Mouse (Mus musculus) myocyte (in vitro differentiated cells): ENCODE data around the gene Ghrl. TPM values are rescaled to one million over a fixed set of nuclear protein-coding genes. Genes with fewer than 3 reads are reported as not detected.

Experiments
- H3K27me3 ChIP-seq: one replicate; pipeline ENCODE4 v1.6.1; 2011; ENCODE audit not compliant: control insufficient read depth, insufficient read depth, insufficient read length
- H3K36me3 ChIP-seq: one replicate; pipeline ENCODE4 v1.6.1; 2011; ENCODE audit not compliant: control insufficient read depth, insufficient read depth
- H3K4me2 ChIP-seq: one replicate; pipeline ENCODE4 v1.6.1; 2011; ENCODE audit warnings: low read depth, control low read depth
- H3K4me3 ChIP-seq: one replicate; pipeline ENCODE4 v1.5.1; 2011; ENCODE audit warnings: mild to moderate bottlenecking, control low read depth, moderate library complexity
- H3K79me2 ChIP-seq: one replicate; pipeline ENCODE4 v1.6.1; 2011; ENCODE audit not compliant: control insufficient read depth, insufficient read depth
- H3ac ChIP-seq: one replicate; pipeline ENCODE4 v1.6.1; 2011; ENCODE audit not compliant: control insufficient read depth, insufficient read length
- CEBPB ChIP-seq: IDR thresholded peaks from 2 replicates; pipeline ENCODE4 v1.6.1; 2011; ENCODE audit warnings: mild to moderate bottlenecking, moderate library complexity; ENCODE audit not compliant: poor library complexity, insufficient read depth, severe bottlenecking
- E2F4 ChIP-seq: IDR thresholded peaks from one replicate; pipeline ENCODE4 v1.6.1; 2011; ENCODE audit warnings: mild to moderate bottlenecking, control low read depth, moderate library complexity; ENCODE audit not compliant: insufficient read depth
- MAX ChIP-seq: IDR thresholded peaks from one replicate; pipeline ENCODE4 v1.6.1; 2011; ENCODE audit warnings: low read depth, mild to moderate bottlenecking, control low read depth
- MYOD1 ChIP-seq, 3 experiments: IDR thresholded peaks; one replicate each; pipeline ENCODE4 v1.6.1; 2011; ENCODE audit warnings: control low read depth in 2 of 3, low read depth in 2 of 3, mild to moderate bottlenecking in 2 of 3, moderate library complexity in 1 of 3; ENCODE audit not compliant: insufficient read length in 2 of 3, control insufficient read depth in 1 of 3
- MYOG ChIP-seq, 3 experiments: IDR thresholded peaks; one replicate each; pipeline ENCODE4 v1.6.1; 2011; ENCODE audit warnings: control low read depth in 2 of 3, low read depth in 2 of 3, mild to moderate bottlenecking in 2 of 3; ENCODE audit not compliant: insufficient read length in 2 of 3, control insufficient read depth in 1 of 3, insufficient read depth in 1 of 3
- POLR2A ChIP-seq: IDR thresholded peaks from one replicate; pipeline ENCODE4 v1.6.1; 2011; ENCODE audit warnings: low read depth, mild to moderate bottlenecking, control low read depth, moderate library complexity; ENCODE audit not compliant: insufficient read length
- POLR2AphosphoS2 ChIP-seq: IDR thresholded peaks from one replicate; pipeline ENCODE4 v1.6.1; 2011; ENCODE audit warnings: low read depth, control low read depth; ENCODE audit not compliant: insufficient read length
- REST ChIP-seq: IDR thresholded peaks from one replicate; pipeline ENCODE4 v1.6.1; 2011; ENCODE audit warnings: mild to moderate bottlenecking, control low read depth, moderate library complexity; ENCODE audit not compliant: insufficient read depth, insufficient read length
- SRF ChIP-seq: IDR thresholded peaks from one replicate; pipeline ENCODE4 v1.6.1; 2011; ENCODE audit warnings: low read depth; ENCODE audit not compliant: control insufficient read depth, insufficient read length
- TCF12 ChIP-seq: IDR thresholded peaks from one replicate; pipeline ENCODE4 v1.6.1; 2011; ENCODE audit warnings: mild to moderate bottlenecking, control low read depth; ENCODE audit not compliant: poor library complexity, insufficient read depth, severe bottlenecking
- TCF3 ChIP-seq: IDR thresholded peaks from one replicate; pipeline ENCODE4 v1.6.1; 2011; ENCODE audit warnings: low read depth, control low read depth; ENCODE audit not compliant: insufficient read length
- USF1 ChIP-seq: IDR thresholded peaks from one replicate; pipeline ENCODE4 v1.6.1; 2011; ENCODE audit warnings: low read depth, mild to moderate bottlenecking, control low read depth, moderate library complexity
- polyA plus RNA-seq: library from polyadenylated mRNA; unstranded; fragments of >200 nt; fragmentation: generic; extraction: Trizol; gene quantifications from one replicate; pipeline ENCODE4 v1.2.1, GENCODE M21; 2012; ENCODE audit warnings: missing spikeins

Ghrl gene
- polyA plus RNA-seq, 1 experiment, result 0.35 TPM

GRCm38 (mm10) chr6:113678246-113679012, 41.3 kb downstream of the Ghrl start:
- TF ChIP-seq USF1, result no peak
- no peak for TF ChIP-seq MAX
- TF ChIP-seq CEBPB, result no peak
- TF ChIP-seq TCF12, result no peak
- TF ChIP-seq MYOG (IDR thresholded peaks at IDR 0.05; ENCODE audit: control insufficient read depth in 1 of 3, insufficient read depth in 1 of 3, insufficient read length in 2 of 3, low read depth in 2 of 3), result peak; percentile 3 to 91 (median 58)
- TF ChIP-seq MYOD1 (IDR thresholded peaks at IDR 0.05; ENCODE audit: control insufficient read depth in 1 of 3, insufficient read length in 2 of 3, low read depth in 2 of 3), result peak in 2 of 3 experiments; percentile 56 to 88
- no peak for TF ChIP-seq E2F4
- no peak for TF ChIP-seq SRF
- peak; percentile 61 for TF ChIP-seq TCF3
- TF ChIP-seq REST, result no peak
- TF ChIP-seq POLR2AphosphoS2, result no peak
- no peak for TF ChIP-seq POLR2A
- Histone ChIP-seq H3K36me3 (no peaks in the 10 kb centered on the region), H3K4me3 (no peak overlapping the region), H3K79me2 (no peaks in the 10 kb centered on the region), H3ac (no peak overlapping the region), H3K27me3 (no peaks in the 10 kb centered on the region), H3K4me2 (no peak overlapping the region)

GRCm38 (mm10) chr6:113677070-113677734, 42.5 kb downstream of the Ghrl start:
- Histone ChIP-seq H3K27me3 (no peaks in the 10 kb centered on the region), H3K4me2 (peak overlapping the region; percentile 9), H3K4me3 (no peak overlapping the region), H3K79me2 (no peaks in the 10 kb centered on the region), H3K36me3 (no peaks in the 10 kb centered on the region), H3ac (no peak overlapping the region)
- peak in 1 of 3 experiments; percentile 31 for TF ChIP-seq MYOG (IDR thresholded peaks at IDR 0.05; ENCODE audit: control insufficient read depth in 1 of 3, insufficient read depth in 1 of 3, insufficient read length in 2 of 3, low read depth in 2 of 3)
- TF ChIP-seq POLR2A, result no peak
- TF ChIP-seq CEBPB, result no peak

- Histone ChIP-seq H3K36me3 (no peaks in the 10 kb centered on the region), H3K4me3 (no peak overlapping the region), H3K27me3 (no peaks in the 10 kb centered on the region), H3K4me2 (no peak overlapping the region), H3K79me2 (no peaks in the 10 kb centered on the region), H3ac (no peak overlapping the region)
- TF ChIP-seq POLR2A (no peak), REST (no peak), SRF (no peak), TCF3 (no peak), USF1 (no peak), MAX (no peak), CEBPB (no peak), E2F4 (no peak), MYOD1 (IDR thresholded peaks at IDR 0.05; ENCODE audit: control insufficient read depth in 1 of 3, insufficient read length in 2 of 3, low read depth in 2 of 3) (no peak), MYOG (IDR thresholded peaks at IDR 0.05; ENCODE audit: control insufficient read depth in 1 of 3, insufficient read depth in 1 of 3, insufficient read length in 2 of 3, low read depth in 2 of 3) (no peak), POLR2AphosphoS2 (no peak), TCF12 (no peak)
These were observed 43.7 kb downstream of the Ghrl start for GRCm38 (mm10) chr6:113675991-113676390.

- no peak overlapping the region for H3ac ChIP-seq
- no peak for TF ChIP-seq CEBPB
- no peak for TF ChIP-seq MYOD1 (IDR thresholded peaks at IDR 0.05; ENCODE audit: control insufficient read depth in 1 of 3, insufficient read length in 2 of 3, low read depth in 2 of 3)
- TF ChIP-seq POLR2AphosphoS2, result no peak
- peak in 1 of 3 experiments; percentile 62 for TF ChIP-seq MYOG (IDR thresholded peaks at IDR 0.05; ENCODE audit: control insufficient read depth in 1 of 3, insufficient read depth in 1 of 3, insufficient read length in 2 of 3, low read depth in 2 of 3)
- no peak for TF ChIP-seq TCF12
- TF ChIP-seq REST, result no peak
- TF ChIP-seq SRF, result no peak
- TF ChIP-seq POLR2A, result no peak
- no peaks in the 10 kb centered on the region for H3K36me3 ChIP-seq
- H3K4me3 ChIP-seq, result no peak overlapping the region
- H3K4me2 ChIP-seq, result peak overlapping the region; percentile 21
- H3K27me3 ChIP-seq, result no peaks in the 10 kb centered on the region
- H3K79me2 ChIP-seq, result no peaks in the 10 kb centered on the region
These were observed 44.4 kb downstream of the Ghrl start for GRCm38 (mm10) chr6:113675234-113675633.
